Mouse (Mus musculus) midbrain, embryonic 10.5 days (tissue): ENCODE results near the gene Eef1akmt1. TPM values are rescaled to one million over a fixed set of nuclear protein-coding genes. Genes with fewer than 3 reads are reported as not detected.

Experiments
- DNase-seq: peaks from one replicate; pipeline ENCODE4 v3.0.0-alpha.2; 2017; ENCODE audit warnings: low spot score
- H3K27ac ChIP-seq: fragments of 300-500 bp; sonication (generic); replicated peaks from 2 replicates; pipeline ENCODE4 v1.5.1; 2016; ENCODE audit warnings: mild to moderate bottlenecking
- H3K27me3 ChIP-seq: fragments of 300-500 bp; sonication (generic); 2 replicates; pipeline ENCODE4 v1.6.1; 2016; ENCODE audit warnings: low read depth, mild to moderate bottlenecking; ENCODE audit not compliant: poor library complexity, severe bottlenecking
- H3K36me3 ChIP-seq: fragments of 300-500 bp; sonication (generic); 2 replicates; pipeline ENCODE4 v1.6.1; 2016; ENCODE audit warnings: mild to moderate bottlenecking, moderate library complexity
- H3K4me1 ChIP-seq: fragments of 300-500 bp; sonication (generic); 2 replicates; pipeline ENCODE4 v1.6.1; 2016
- H3K4me3 ChIP-seq: fragments of 300-500 bp; sonication (generic); 2 replicates; pipeline ENCODE4 v1.5.1; 2016; ENCODE audit warnings: mild to moderate bottlenecking, moderate library complexity
- H3K9me3 ChIP-seq: fragments of 300-500 bp; sonication (generic); replicated peaks from 2 replicates; pipeline ENCODE4 v1.6.1; 2016; ENCODE audit warnings: mild to moderate bottlenecking
- WGBS: fragments of 180-500 bp; shearing (Covaris S2); methylation state at CpG from one replicate; pipeline ENCODE4 v1.1.7; 2016; 5-methylcytosine and 5-hydroxymethylcytosine counted together
- polyA plus RNA-seq: library from polyadenylated mRNA; unstranded; fragments of >200 nt; fragmentation: Nextera tagmentation; extraction: Ambion mirVana; gene quantifications from 2 replicates; pipeline ENCODE4 v1.2.1, GENCODE M21; 2016

Eef1akmt1 gene
- polyA plus RNA-seq, 1 experiment from 2014 or later, result 110 TPM

DNA sequence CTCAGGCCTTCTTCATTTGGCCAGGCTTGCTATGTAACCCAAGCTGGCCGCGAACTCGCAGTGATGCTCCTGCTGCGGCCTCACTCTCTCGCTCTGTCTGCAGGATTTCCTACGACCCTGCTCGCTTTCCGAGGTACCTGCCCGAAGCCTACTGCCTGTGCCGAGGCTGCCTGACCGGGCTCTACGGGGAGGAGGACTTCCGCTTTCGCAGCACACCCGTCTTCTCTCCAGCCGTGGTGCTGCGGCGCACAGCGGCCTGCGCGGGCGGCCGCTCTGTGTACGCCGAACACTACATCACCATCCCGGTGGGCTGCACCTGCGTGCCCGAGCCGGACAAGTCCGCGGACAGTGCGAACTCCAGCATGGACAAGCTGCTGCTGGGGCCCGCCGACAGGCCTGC lies 29.2 kb downstream of the Eef1akmt1 start:
- 41% methylated on average over 34 of the region's 34 CpGs for WGBS
- H3K4me3 ChIP-seq, result peak overlapping the region; percentile 36; the same call in 1 of the 2 replicates
- DNase-seq, result no peak

GRCm38 (mm10) chr14:57540683-57541082 lies 30.7 kb downstream of the Eef1akmt1 start:
- no peak overlapping the region for H3K27ac ChIP-seq
- WGBS, result 88% methylated on average over 11 of the region's 11 CpGs
- DNase-seq, result no peak
- peaks cover 53% of the 10 kb centered on the region for H3K27me3 ChIP-seq
- no peak overlapping the region for H3K4me3 ChIP-seq
- H3K36me3 ChIP-seq, result no peaks in the 10 kb centered on the region
- no peaks in the 10 kb centered on the region for H3K9me3 ChIP-seq
- H3K4me1 ChIP-seq, result peaks cover 26% of the 10 kb centered on the region

More for the DNA sequence above, 29.2 kb downstream of the Eef1akmt1 start:
- no peaks in the 10 kb centered on the region for H3K9me3 ChIP-seq
- H3K27ac ChIP-seq, result peak overlapping the region; percentile 9; the same call in 1 of the 2 replicates
- peaks cover 1% of the 10 kb centered on the region; the same call in 1 of the 2 replicates for H3K36me3 ChIP-seq
- peaks cover 27% of the 10 kb centered on the region for H3K4me1 ChIP-seq
- H3K27me3 ChIP-seq, result peaks cover 45% of the 10 kb centered on the region

DNA sequence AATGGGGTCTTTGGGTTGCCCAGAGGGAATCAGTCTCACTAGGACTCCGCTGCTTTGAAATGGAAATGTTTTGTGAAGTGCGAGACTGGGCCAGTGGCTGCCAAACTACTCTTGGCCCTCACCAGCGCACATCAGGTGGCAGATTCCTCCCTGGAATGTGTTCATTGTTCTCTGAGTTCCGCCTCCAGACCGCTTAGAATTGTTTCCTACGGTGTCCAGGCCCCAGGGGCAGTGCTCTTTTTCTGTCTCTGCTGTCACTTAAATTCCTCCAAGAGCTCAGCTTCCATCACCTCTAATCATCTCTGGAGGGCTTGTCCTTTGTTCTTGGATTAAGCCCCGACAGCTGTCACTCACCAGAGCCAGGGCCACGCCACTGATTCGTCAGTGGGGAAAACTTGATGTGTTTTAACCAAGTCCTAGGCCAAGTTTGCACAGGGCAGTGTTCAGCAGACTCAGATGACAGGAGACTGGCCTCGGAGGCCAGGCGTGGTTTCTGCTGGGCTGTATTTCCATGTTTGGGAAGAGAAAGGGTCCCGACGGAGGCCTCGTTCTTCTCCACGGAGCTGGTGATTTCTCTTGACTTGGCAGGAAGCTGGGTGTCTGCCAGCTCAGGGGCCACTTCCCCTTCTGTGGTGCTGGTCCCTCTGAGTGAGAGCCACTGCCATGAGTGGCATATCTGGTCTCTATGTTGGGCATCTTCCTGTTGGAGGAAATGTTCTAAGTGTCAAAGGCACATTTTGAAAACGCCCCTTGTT lies 34.0 kb downstream of the Eef1akmt1 start:
- H3K9me3 ChIP-seq, result no peaks in the 10 kb centered on the region
- H3K27me3 ChIP-seq, result peaks cover 76% of the 10 kb centered on the region
- WGBS, result 5% methylated on average over 16 of the region's 16 CpGs
- H3K27ac ChIP-seq, result peak overlapping the region; percentile 61
- peak overlapping the region; percentile 34 for H3K4me3 ChIP-seq
- H3K4me1 ChIP-seq, result peaks cover 49% of the 10 kb centered on the region
- peak; percentile 63 for DNase-seq
- no peaks in the 10 kb centered on the region for H3K36me3 ChIP-seq

DNA sequence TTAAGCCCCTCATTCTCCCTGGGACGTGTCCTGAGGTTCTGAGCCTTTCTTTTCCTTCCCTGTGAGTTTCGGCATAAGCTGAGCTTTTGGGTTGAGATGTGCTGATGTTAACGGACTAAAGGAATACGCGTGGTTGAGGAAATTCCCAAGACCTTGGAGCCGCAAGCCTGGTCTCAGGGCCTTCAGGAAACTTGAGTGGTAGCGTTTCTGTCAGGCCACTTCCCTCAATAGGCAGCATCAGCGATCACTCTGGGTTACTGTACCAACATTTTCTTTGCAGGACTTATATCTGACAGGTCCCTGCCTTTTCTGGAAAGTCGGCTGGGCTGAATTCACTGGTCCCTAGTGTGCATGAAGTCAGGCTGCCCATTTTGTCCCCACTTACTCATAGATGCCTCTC lies 34.6 kb downstream of the Eef1akmt1 start:
- peaks cover 75% of the 10 kb centered on the region for H3K27me3 ChIP-seq
- no peaks in the 10 kb centered on the region for H3K36me3 ChIP-seq
- 29% methylated on average over 9 of the region's 9 CpGs for WGBS
- H3K4me1 ChIP-seq, result peaks cover 44% of the 10 kb centered on the region
- peak overlapping the region; percentile 61; the same call in 1 of the 2 replicates for H3K27ac ChIP-seq
- H3K9me3 ChIP-seq, result no peaks in the 10 kb centered on the region
- DNase-seq, result no peak
- H3K4me3 ChIP-seq, result peak overlapping the region; percentile 34; the same call in 1 of the 2 replicates

GRCm38 (mm10) chr14:57535646-57536045 lies 35.8 kb downstream of the Eef1akmt1 start:
- no peaks in the 10 kb centered on the region for H3K9me3 ChIP-seq
- H3K4me1 ChIP-seq, result peaks cover 44% of the 10 kb centered on the region
- DNase-seq, result no peak
- H3K27ac ChIP-seq, result no peak overlapping the region
- 86% methylated on average over 6 of the region's 6 CpGs for WGBS
- H3K27me3 ChIP-seq, result peaks cover 63% of the 10 kb centered on the region
- no peak overlapping the region for H3K4me3 ChIP-seq
- no peaks in the 10 kb centered on the region for H3K36me3 ChIP-seq

- Histone ChIP-seq H3K27ac (peak overlapping the region; percentile 60; the same call in 1 of the 2 replicates), H3K36me3 (no peaks in the 10 kb centered on the region), H3K4me3 (0 out of 2 replicates have a peak overlapping the region, but pooled peaks have one; percentile 18), H3K9me3 (no peaks in the 10 kb centered on the region), H3K4me1 (peaks cover 44% of the 10 kb centered on the region), H3K27me3 (peaks cover 56% of the 10 kb centered on the region)
- DNase-seq, result no peak
- 8% methylated on average over 8 of the region's 8 CpGs for WGBS
These were observed 36.5 kb downstream of the Eef1akmt1 start for GRCm38 (mm10) chr14:57534961-57535360.

DNA sequence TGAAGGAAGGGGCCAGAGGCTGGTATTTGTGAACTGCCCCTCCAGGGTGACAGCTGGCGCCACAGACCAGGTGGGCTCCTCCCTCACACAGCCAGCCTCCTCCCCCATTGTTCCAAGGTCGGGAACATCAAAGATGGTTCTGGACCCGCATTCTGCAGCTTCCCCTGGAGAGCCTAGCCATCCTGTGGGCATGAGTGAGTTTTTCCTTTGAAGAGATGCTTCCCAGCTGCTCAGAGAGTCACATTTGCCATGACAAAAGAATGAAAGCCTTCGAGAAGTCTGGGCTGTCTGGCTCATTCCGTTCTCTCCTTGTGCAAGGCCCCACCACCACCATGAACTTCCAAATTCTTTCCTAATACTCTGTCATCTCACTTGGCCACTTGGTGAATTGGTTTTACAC lies 37.1 kb downstream of the Eef1akmt1 start:
- 7% methylated on average over 5 of the region's 5 CpGs for WGBS
- DNase-seq, result no peak
- Histone ChIP-seq H3K4me1 (peaks cover 49% of the 10 kb centered on the region), H3K27me3 (peaks cover 57% of the 10 kb centered on the region), H3K4me3 (no peak overlapping the region), H3K9me3 (no peaks in the 10 kb centered on the region), H3K36me3 (no peaks in the 10 kb centered on the region), H3K27ac (no peak overlapping the region)

DNA sequence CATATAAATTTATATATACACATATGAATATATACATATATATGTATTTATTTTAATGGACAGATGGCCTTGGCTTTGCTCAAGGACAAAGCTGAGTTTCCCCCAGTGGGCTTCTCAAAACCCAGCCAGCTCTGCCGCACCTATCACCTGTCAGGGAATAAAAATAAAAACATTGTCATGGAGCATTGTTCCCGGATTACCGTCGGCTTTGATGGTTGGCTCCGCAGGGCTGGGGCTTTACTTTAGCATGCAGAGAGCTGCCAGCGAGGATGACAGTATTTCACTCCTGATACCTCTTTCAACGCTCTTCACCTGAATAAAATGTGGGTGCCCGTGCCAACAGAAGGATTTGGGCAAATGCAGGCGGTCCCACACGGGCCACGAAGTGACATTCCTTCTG lies 37.6 kb downstream of the Eef1akmt1 start:
- Histone ChIP-seq H3K4me3 (no peak overlapping the region), H3K27me3 (peaks cover 55% of the 10 kb centered on the region), H3K36me3 (no peaks in the 10 kb centered on the region), H3K27ac (no peak overlapping the region), H3K4me1 (peaks cover 50% of the 10 kb centered on the region), H3K9me3 (no peaks in the 10 kb centered on the region)
- WGBS, result 14% methylated on average over 11 of the region's 11 CpGs
- no peak for DNase-seq

DNA sequence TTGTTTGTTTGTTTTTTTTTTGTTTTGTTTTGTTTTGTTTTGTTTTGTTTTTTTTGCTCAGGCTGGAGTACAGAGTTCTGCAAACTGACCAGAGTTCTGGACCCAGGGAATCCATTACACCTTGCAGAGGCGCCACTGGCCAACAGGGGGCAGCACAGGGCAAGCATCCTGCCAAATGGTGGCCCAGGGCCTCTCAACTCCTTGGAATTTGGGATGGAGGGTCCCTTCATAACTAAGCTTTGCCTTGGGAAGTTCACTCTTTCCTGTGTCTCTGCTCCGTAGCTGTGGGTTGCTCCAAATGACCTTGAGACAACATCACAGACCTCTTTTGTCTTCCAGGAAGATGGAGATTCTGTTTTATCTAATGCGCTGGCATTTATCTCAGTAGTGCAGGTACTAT lies 38.2 kb downstream of the Eef1akmt1 start:
- no peaks in the 10 kb centered on the region for H3K36me3 ChIP-seq
- no peak overlapping the region for H3K4me3 ChIP-seq
- H3K4me1 ChIP-seq, result peaks cover 46% of the 10 kb centered on the region
- WGBS, result 26% methylated on average over 3 of the region's 3 CpGs
- peak; percentile 65 for DNase-seq
- H3K9me3 ChIP-seq, result no peaks in the 10 kb centered on the region
- peaks cover 55% of the 10 kb centered on the region for H3K27me3 ChIP-seq
- no peak overlapping the region for H3K27ac ChIP-seq

GRCm38 (mm10) chr14:57532577-57532976 lies 38.8 kb downstream of the Eef1akmt1 start:
- H3K4me1 ChIP-seq, result peaks cover 41% of the 10 kb centered on the region
- no peaks in the 10 kb centered on the region for H3K36me3 ChIP-seq
- DNase-seq, result no peak
- H3K27ac ChIP-seq, result no peak overlapping the region
- no peaks in the 10 kb centered on the region for H3K9me3 ChIP-seq
- H3K4me3 ChIP-seq, result no peak overlapping the region
- WGBS, result 92% methylated on average over 3 of the region's 3 CpGs
- H3K27me3 ChIP-seq, result peaks cover 57% of the 10 kb centered on the region

- 68% methylated on average over 5 of the region's 5 CpGs for WGBS
- H3K27me3 ChIP-seq, result peaks cover 66% of the 10 kb centered on the region
- no peaks in the 10 kb centered on the region for H3K9me3 ChIP-seq
- no peak for DNase-seq
- H3K36me3 ChIP-seq, result no peaks in the 10 kb centered on the region
- H3K4me3 ChIP-seq, result no peak overlapping the region
- H3K4me1 ChIP-seq, result peaks cover 41% of the 10 kb centered on the region
- H3K27ac ChIP-seq, result no peak overlapping the region
These were observed 41.5 kb downstream of the Eef1akmt1 start for GRCm38 (mm10) chr14:57529786-57530515.

DNA sequence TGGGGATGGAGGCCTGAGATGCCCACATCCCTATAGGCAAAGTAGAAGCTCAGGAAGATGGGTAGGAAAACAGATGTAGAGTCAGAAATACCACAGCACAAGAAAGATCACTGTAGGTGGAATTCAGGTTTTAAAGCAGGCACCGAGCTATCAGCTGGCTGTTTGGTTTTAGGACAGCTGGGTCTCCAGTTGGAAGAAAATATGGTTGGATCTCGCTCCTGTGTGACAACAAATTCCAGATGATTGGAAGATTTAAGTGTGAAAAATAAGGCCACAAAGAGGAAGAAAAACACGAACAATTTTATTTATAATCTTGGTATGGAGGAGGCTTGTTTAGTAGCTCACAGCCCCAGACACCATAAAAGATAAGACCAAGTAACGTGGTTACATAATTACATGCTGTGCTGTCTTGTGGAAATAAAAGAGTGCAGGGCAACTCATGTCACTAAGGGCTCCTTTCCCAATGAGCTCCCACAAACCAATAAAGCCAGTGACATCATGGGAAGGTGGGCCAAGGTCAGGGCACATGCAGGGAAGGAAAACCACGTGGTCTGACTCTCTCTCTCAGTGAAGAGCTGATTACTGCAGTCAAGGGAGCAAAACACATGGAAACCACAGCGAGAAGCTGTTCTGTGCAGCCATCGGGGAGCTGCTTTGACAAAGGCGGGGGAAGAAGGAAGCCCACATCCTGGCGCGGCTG lies 42.2 kb downstream of the Eef1akmt1 start:
- Histone ChIP-seq H3K27ac (no peak overlapping the region), H3K27me3 (peaks cover 65% of the 10 kb centered on the region), H3K4me1 (peaks cover 40% of the 10 kb centered on the region), H3K36me3 (no peaks in the 10 kb centered on the region), H3K9me3 (no peaks in the 10 kb centered on the region), H3K4me3 (no peak overlapping the region)
- no peak for DNase-seq
- 64% methylated on average over 10 of the region's 10 CpGs for WGBS
